Mouse (Mus musculus) ES-E14 (cell line): ENCODE data around the gene Rpl13.

ENCODE experiments used
- HCFC1 ChIP-seq: IDR thresholded peaks from 2 replicates; pipeline ENCODE4 v1.6.1; 2012; ENCODE audit warnings: low read length, inconsistent platforms, borderline replicate concordance; ENCODE audit not compliant: insufficient read depth
- MAFK ChIP-seq: IDR thresholded peaks from 2 replicates; pipeline ENCODE4 v1.6.1; 2014; ENCODE audit warnings: mild to moderate bottlenecking, low read depth, low read length, inconsistent platforms; ENCODE audit not compliant: insufficient read depth
- ZC3H11A ChIP-seq: IDR thresholded peaks from 2 replicates; pipeline ENCODE4 v1.6.1; 2012; ENCODE audit warnings: low read depth, mild to moderate bottlenecking, inconsistent platforms, low read length, borderline replicate concordance
- ZNF384 ChIP-seq: IDR thresholded peaks from 2 replicates; pipeline ENCODE4 v1.6.1; 2012; ENCODE audit warnings: low read depth, low read length, inconsistent platforms

GRCm38 (mm10) chr8:123077213-123077612, 24.9 kb upstream of the Rpl13 start:
- TF ChIP-seq ZC3H11A: no peak
- no peak for TF ChIP-seq ZNF384
- TF ChIP-seq MAFK: no peak
- TF ChIP-seq HCFC1: no peak
